12 mouse cellular contexts compared by ENCODE assay signal in genomic region chr6:114857996-114858721, GRCm38 (mm10).
DNase-seq lines count a peak whose midpoint lies in the region; ATAC-seq lines count a peak whose summit lies in the region.
"Had no signal": no experiment of that assay in that cellular context is flagged by ENCODE, and none has a peak within 500 bp of the region (broad histone marks: within the 10 kb centered on the region; RNA-seq: fewer than 3 reads in every experiment).

No protein-coding gene starts in this region.

- H3K27ac ChIP-seq in embryonic facial prominence, embryonic 12.5 days: peak overlapping the region; percentile 36; the same call in 1 of the 2 replicates
- H3K27ac ChIP-seq in embryonic facial prominence, embryonic 10.5 days (replicated peaks): no peak overlapping the region
- no peak overlapping the region for H3K27ac ChIP-seq in heart, embryonic 16.5 days (ENCODE audit: low read length)
- peak overlapping the region; percentile 7; the same call in 1 of the 2 replicates for H3K27ac ChIP-seq in lung, embryonic 15.5 days
- H3K27ac ChIP-seq in limb, embryonic 12.5 days: peak overlapping the region; percentile 56; the same call in 1 of the 2 replicates

- no peak overlapping the region for H3K4me2 ChIP-seq in embryonic facial prominence, embryonic 12.5 days (replicated peaks)
- H3K4me2 ChIP-seq in heart, embryonic 16.5 days (ENCODE audit: low read depth, low read length): no peak overlapping the region
- H3K4me2 ChIP-seq in lung, embryonic 15.5 days: no peak overlapping the region
- no peak overlapping the region for H3K4me2 ChIP-seq in limb, embryonic 12.5 days
- H3K4me2 ChIP-seq: heart, embryonic 11.5 days had no signal

- no peak overlapping the region for H3K9ac ChIP-seq in embryonic facial prominence, embryonic 12.5 days
- peak overlapping the region; percentile 11; the same call in 1 of the 2 replicates for H3K9ac ChIP-seq in heart, embryonic 16.5 days (ENCODE audit: low read length)
- no peak overlapping the region for H3K9ac ChIP-seq in lung, embryonic 15.5 days
- H3K9ac ChIP-seq in limb, embryonic 12.5 days (replicated peaks): no peak overlapping the region

- H3K27me3 ChIP-seq in embryonic facial prominence, embryonic 12.5 days: no peaks in the 10 kb centered on the region
- H3K27me3 ChIP-seq in embryonic facial prominence, embryonic 10.5 days (replicated peaks; ENCODE audit: low read depth, poor library complexity, severe bottlenecking): peaks cover 5% of the 10 kb centered on the region; the same call in 1 of the 2 replicates
- no peaks in the 10 kb centered on the region for H3K27me3 ChIP-seq in heart, embryonic 16.5 days (ENCODE audit: control insufficient read depth, insufficient read depth, low read length)
- no peaks in the 10 kb centered on the region for H3K27me3 ChIP-seq in lung, embryonic 15.5 days
- no peaks in the 10 kb centered on the region for H3K27me3 ChIP-seq in limb, embryonic 12.5 days

- H3K9me3 ChIP-seq in embryonic facial prominence, embryonic 12.5 days: no peaks in the 10 kb centered on the region
- H3K9me3 ChIP-seq in embryonic facial prominence, embryonic 10.5 days: no peaks in the 10 kb centered on the region
- no peaks in the 10 kb centered on the region for H3K9me3 ChIP-seq in heart, embryonic 16.5 days (replicated peaks; ENCODE audit: control insufficient read depth, low read length)
- H3K9me3 ChIP-seq in lung, embryonic 15.5 days: no peaks in the 10 kb centered on the region
- H3K9me3 ChIP-seq in limb, embryonic 12.5 days: no peaks in the 10 kb centered on the region

- no peak for ATAC-seq in embryonic facial prominence, embryonic 12.5 days (ENCODE audit: insufficient number of reproducible peaks, insufficient read depth, low FRiP score, low TSS enrichment)
- no peak for ATAC-seq in heart, embryonic 16.5 days (replicated peaks; ENCODE audit: extremely low read depth, insufficient read depth, low FRiP score)
- ATAC-seq in lung, embryonic 15.5 days (ENCODE audit: borderline replicate concordance, extremely low read depth, low FRiP score, low TSS enrichment): no peak
- no peak for ATAC-seq in limb, embryonic 12.5 days (ENCODE audit: insufficient number of reproducible peaks, insufficient read depth, low FRiP score, low TSS enrichment, low read depth)
- ATAC-seq in monocyte, adult 5-6 weeks (replicated peaks; ENCODE audit: insufficient number of reproducible peaks, low FRiP score, low TSS enrichment, poor library complexity, severe bottlenecking): no peak

- no peak for DNase-seq in embryonic facial prominence, embryonic 10.5 days (ENCODE audit: low spot score)
- no peak for DNase-seq in heart, adult 9 months (ENCODE audit: low spot score in 2 of 2)
- DNase-seq in lung, adult 18-20 months: no peak
- DNase-seq: cerebellum, adult 11 months; cerebellum, postnatal 36 days; kidney, adult 9 months had no signal

- 70% methylated on average over 3 of the region's 3 CpGs for WGBS in embryonic facial prominence, embryonic 12.5 days
- 82% methylated on average over 3 of the region's 3 CpGs for WGBS in embryonic facial prominence, embryonic 10.5 days
- 76% methylated on average over 3 of the region's 3 CpGs for WGBS in heart, embryonic 16.5 days
- WGBS in lung, embryonic 15.5 days: 70% methylated on average over 3 of the region's 3 CpGs
- 92% methylated on average over 3 of the region's 3 CpGs for WGBS in limb, embryonic 12.5 days

- no peak overlapping the region for H3K4me3 ChIP-seq in embryonic facial prominence, embryonic 12.5 days
- no peak overlapping the region for H3K4me3 ChIP-seq in embryonic facial prominence, embryonic 10.5 days
- H3K4me3 ChIP-seq in heart, embryonic 16.5 days (ENCODE audit: low read length): no peak overlapping the region
- H3K4me3 ChIP-seq in lung, embryonic 15.5 days: no peak overlapping the region
- H3K4me3 ChIP-seq in limb, embryonic 12.5 days (replicated peaks): no peak overlapping the region

- peaks cover 30% of the 10 kb centered on the region for H3K4me1 ChIP-seq in embryonic facial prominence, embryonic 12.5 days
- peaks cover 46% of the 10 kb centered on the region for H3K4me1 ChIP-seq in embryonic facial prominence, embryonic 10.5 days
- peaks cover 39% of the 10 kb centered on the region for H3K4me1 ChIP-seq in heart, embryonic 16.5 days (ENCODE audit: control insufficient read depth, insufficient read depth, low read length)
- H3K4me1 ChIP-seq in lung, embryonic 15.5 days: peaks cover 56% of the 10 kb centered on the region
- H3K4me1 ChIP-seq in limb, embryonic 12.5 days (replicated peaks): peaks cover 43% of the 10 kb centered on the region

- H3K36me3 ChIP-seq in embryonic facial prominence, embryonic 12.5 days: peaks cover 43% of the 10 kb centered on the region
- H3K36me3 ChIP-seq in embryonic facial prominence, embryonic 10.5 days (replicated peaks): peaks cover 52% of the 10 kb centered on the region
- peaks cover 14% of the 10 kb centered on the region for H3K36me3 ChIP-seq in heart, embryonic 16.5 days (ENCODE audit: control insufficient read depth, insufficient read depth)
- H3K36me3 ChIP-seq in lung, embryonic 15.5 days: peaks cover 39% of the 10 kb centered on the region
- H3K36me3 ChIP-seq in limb, embryonic 12.5 days: peaks cover 51% of the 10 kb centered on the region

Comparison
In these comparisons a context has a peak if more than half of its experiments do, and no peak if none do; other contexts are left out.
1. H3K27ac ChIP-seq: peak in embryonic facial prominence, embryonic 12.5 days (single experiment), lung, embryonic 15.5 days (single experiment) and limb, embryonic 12.5 days (single experiment); none in embryonic facial prominence, embryonic 10.5 days (single experiment) and heart, embryonic 16.5 days (single experiment).